Mouse (Mus musculus): ENCODE measurements around the gene Chrnd.

Gene Chrnd

GRCm38 (mm10) chr1:87190429-87190828 lies at the start of gene Chrnd:
Gene Chrnd, plus strand, starts transcription at chr1:87190607.
- DNase-seq (ENCODE audit: low spot score in 2 of 2) = no peak

- DNase-seq (ENCODE audit: low spot score in 2 of 2) = no peak
These were observed 48.9 kb upstream of the Chrnd start for GRCm38 (mm10) chr1:87141550-87141949.

DNA sequence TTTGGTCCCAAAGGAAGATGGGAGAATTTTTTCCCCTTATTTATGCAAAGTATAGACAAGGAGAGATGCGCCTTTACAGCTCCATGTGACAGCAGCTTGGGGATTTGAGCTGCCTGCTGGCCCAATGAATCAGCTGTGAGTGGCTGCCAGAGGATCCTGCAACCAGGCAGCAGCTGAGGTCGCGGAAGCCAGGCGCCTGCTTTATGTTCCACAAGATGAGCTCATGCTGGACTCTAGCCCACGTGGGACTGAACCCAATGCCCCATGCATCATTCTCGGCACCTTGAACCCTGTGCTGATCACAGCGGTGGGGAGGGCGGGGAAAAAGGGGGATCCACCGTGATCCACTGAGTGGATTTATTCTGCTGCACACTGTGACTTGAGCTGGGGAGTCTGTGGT lies 48.0 kb upstream of the Chrnd start:
- DNase-seq (ENCODE audit: low spot score in 2 of 2) = no peak

DNA sequence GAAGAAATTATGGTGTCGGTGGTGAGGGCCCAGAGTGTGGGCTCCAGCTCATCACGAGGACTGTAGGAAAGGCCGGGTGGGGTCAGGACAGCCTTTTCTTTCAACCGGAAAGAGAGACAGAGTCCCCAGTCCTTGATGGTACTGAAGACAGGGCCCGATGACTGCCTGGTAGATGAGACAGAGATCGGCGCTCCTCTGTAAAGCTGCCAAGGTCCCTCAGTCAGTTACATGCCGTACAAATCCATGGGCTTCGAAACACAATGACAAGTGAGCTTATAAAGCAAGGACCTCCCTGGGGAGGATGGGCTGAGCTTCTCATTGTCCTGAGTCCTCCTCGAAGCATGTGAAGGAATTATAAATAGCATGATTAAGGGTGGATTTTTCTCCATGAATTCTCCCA lies 47.3 kb upstream of the Chrnd start:
- no peak for DNase-seq (ENCODE audit: low spot score in 2 of 2)

DNA sequence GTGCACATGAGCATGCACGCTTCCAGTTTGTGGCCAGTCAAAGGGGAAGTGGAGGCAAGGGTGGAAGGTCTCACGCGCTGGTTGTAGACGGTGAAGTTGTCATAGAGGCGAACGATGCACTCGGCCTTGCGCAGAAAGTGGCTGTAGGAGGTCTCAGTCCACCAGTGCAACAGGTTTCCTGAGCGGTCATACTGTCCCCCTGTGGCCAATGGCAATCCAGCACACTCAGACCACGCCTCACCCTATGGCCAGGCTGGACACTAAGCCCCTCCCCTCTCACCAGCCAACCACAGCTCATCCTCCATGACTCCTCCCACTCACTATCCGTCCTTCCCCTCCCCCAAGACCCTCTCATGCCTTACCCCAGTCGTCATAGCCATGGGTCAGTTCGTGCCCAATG lies 41.0 kb upstream of the Chrnd start:
- no peak for DNase-seq (ENCODE audit: low spot score in 2 of 2)

DNA sequence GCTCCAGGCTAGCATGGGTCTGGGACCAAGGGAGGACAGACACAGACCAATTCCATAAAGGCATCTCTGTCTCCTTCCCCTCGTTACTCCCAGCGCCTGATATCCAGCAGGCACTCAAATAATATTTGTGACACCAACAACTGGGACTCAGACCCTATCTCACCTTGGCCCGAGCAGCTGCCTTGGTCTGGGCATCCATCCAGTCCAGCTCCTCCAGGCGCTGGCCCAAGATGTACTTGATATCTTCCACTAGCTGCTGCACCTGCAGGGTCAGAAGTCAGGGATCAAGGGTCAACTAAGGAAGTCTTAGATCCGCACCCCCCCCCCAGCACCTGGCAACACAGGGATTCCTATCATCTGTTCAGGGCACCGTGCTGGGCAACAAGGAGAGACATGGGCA lies 39.1 kb upstream of the Chrnd start:
- DNase-seq (ENCODE audit: low spot score in 2 of 2) = no peak

- DNase-seq (ENCODE audit: low spot score in 2 of 2) = no peak
These were observed 36.5 kb upstream of the Chrnd start for GRCm38 (mm10) chr1:87153776-87154500.

DNA sequence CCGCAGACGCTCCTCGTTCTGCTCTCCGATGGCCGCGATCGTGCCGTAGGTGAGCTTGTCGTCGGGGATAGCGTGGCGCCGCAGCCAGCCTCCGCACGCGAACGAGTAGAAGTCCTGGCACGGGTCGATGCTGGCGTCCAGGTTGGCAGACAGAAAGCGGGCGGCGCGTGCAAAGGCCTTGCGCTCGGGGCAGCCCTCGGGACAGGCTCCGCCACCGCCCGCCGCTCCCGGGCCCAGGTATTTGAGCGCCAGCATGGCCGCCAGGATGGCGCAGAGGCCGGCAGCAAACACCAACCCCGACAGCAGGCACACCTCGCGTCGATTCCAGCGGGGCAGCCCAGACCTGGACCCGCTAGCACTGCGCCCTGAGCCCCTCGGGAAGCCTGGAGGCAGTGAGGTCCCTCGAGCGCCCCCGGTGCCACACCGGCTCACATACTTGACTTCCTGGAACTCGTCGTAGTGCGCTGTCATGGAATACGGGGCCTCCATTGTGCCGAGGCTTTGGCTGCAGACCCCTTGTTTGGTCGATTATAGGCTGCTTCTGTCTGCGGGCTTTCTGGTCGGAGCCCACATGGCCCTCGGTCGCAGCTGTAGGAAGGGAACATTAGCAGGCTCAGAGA lies 35.8 kb upstream of the Chrnd start:
- DNase-seq (ENCODE audit: low spot score in 2 of 2) = no peak

DNA sequence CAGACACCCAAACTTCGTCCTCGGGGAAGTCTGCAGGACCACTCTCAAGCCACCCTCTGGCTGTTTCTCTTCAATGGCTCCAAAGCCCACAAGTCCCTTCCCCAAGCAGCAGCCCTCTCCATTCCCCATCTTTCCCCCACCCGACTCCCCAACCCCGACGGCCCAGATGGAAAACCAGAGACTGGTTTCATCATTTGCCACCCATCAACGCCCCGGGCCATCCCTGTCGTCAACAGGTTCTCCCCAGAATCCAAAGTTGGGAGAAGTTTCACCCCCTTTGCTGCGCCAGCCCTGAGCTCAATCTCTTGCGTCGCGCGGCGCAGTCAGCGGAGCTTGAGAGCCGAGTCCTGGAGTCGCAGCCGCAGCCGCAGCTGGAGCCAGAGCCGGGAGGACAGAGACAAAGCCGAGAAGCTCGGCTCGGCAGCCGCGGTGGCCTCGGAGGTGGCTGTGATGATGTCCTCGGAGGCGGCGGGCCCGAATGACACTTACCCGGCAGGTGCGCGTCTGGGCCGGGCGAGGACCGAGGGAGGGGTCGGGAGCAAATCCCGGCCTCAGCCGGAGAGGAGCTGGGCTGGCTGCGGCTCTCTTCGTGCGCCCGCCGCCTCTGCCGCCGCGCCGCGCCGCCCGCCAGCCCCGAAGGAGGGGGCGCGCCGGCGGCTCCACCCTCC lies 34.7 kb upstream of the Chrnd start:
- DNase-seq (ENCODE audit: low spot score in 2 of 2) = no peak

GRCm38 (mm10) chr1:87156199-87156587 lies 34.2 kb upstream of the Chrnd start, which contains the start of gene Ecel1:
Gene Ecel1, minus strand, starts transcription at chr1:87156521.
- no peak for DNase-seq (ENCODE audit: low spot score in 2 of 2)

DNA sequence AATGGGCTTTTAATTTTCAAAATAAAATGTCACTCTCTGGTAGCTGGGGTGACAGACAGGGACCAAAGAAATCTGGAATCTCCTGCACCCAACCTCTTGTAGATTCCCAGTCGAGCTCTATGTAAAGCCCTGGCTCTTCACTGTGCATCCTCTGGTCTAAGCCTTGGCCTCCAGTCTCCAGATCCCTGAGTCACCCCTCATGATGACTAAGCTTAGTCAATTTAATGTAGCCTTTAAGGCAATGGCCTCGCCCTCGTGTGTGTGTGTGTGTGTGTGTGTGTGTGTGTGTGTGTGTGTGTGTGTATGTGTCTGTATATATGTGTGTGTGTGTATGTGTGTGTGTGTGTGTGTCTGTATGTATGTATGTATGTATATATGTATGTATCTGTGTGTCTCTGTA lies 31.0 kb upstream of the Chrnd start:
- DNase-seq (ENCODE audit: low spot score in 2 of 2) = no peak

DNA sequence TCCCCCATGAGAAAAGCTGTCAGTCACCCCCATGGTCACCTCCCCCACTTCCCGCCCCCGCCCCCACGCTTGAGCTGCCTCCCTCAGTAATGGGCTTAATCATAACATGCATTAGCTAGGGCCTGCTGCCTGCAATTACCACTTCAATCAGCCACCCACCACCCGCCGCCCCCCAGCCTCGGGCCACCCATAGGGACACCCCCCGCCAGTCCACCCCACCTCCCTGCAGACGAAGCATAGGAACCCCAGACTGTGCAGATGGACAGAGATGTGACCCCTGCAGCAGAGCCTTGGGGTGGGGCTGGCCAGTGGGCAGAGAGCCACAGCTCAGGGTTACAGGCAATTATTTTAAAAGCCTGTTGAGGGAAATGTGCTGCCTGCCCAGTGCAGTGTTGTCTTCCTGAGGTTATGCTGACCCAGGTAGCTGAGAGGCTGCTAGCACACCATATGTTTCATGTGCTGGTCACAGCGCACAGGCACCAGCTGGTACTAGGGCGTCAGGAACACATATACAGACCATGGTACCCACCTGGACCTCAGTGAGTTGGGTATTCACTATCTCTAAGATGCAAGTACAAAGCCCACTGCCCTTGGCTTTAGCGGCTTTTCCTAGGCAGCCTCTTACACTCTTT lies 26.1 kb upstream of the Chrnd start:
- DNase-seq (ENCODE audit: low spot score in 2 of 2) = no peak

- DNase-seq (ENCODE audit: low spot score in 2 of 2) = no peak
These were observed 25.6 kb upstream of the Chrnd start for GRCm38 (mm10) chr1:87164796-87165184.

DNA sequence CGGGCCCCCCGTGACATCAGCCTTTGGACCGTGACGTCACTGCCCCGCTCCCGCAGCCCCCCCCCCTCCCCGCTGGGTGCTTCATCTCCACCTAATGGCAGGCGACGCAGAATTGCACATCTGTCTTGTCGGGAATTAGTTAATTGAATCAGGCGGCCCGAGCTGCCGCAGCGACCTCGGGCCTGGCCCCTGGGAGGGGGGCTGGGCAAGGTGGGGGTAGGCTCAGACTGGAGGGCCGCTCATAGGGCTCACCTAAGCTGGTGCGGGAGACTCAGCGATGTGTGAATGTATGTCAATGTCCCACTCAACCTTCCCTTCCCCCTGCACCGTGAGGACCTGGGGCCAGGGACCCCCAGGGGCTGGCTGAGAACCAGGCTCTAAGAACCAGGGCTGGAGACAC lies 19.9 kb upstream of the Chrnd start:
- DNase-seq (ENCODE audit: low spot score in 2 of 2) = no peak

- no peak for DNase-seq (ENCODE audit: low spot score in 2 of 2)
These were observed 19.1 kb upstream of the Chrnd start for GRCm38 (mm10) chr1:87171312-87171711.

- DNase-seq (ENCODE audit: low spot score in 2 of 2) = no peak
These were observed 18.1 kb upstream of the Chrnd start for GRCm38 (mm10) chr1:87172316-87172715.

DNA sequence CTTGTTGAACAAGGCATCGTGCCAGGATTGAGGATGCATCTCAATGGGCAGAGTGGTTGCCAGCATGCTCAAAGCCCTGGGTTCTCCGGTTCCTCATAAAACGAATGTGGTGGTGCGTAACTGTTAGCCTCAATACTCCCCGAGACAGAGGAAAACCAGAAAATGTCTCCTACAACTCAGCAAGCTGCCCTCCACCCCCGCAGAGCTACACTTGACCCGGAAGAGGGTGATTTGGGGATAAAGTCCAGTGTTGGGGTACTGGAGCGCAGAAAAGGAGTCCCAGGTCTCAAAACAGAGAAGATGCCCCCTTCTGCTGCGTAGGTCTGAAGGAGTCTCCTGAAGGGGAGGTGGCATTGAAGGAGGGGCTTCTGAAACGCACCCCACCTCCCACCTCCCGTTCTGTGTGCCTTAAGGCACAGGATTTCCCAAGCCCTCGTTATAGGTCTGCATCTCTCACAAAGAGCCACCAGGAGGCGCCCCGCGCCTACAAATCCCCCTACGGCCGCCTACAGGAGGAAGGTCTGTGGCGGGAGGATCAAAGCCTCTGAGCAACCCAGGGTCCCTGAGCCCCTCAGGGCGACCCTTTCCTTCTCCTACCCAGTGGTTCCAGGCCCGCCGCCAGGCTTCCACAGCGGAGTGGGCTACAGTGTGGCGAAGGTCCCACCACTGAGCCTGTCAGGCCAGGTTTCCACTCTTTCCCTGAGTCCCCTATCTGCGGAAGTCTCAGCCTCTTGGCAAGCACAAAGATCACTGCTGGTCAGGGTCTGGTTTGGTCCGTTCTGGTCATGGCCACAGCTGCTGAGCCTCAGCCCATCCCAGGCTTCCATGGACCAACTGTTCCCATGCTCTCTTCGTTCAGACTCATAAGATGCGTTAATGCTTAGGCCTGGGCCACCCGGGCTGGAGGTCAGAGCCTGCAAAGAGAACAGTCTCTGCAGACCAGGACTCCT lies 16.1 kb upstream of the Chrnd start:
- no peak for DNase-seq (ENCODE audit: low spot score in 2 of 2)

- DNase-seq (ENCODE audit: low spot score in 2 of 2) = peak in 1 of 2 experiments; percentile 28
These were observed 14.5 kb upstream of the Chrnd start for GRCm38 (mm10) chr1:87175852-87176292.

GRCm38 (mm10) chr1:87180896-87181295 lies 9.5 kb upstream of the Chrnd start:
- no peak for DNase-seq (ENCODE audit: low spot score in 2 of 2)

GRCm38 (mm10) chr1:87183013-87183412 lies 7.4 kb upstream of the Chrnd start, which contains the start of gene Prss56:
Gene Prss56, plus strand, starts transcription at chr1:87183313.
- DNase-seq (ENCODE audit: low spot score in 2 of 2) = no peak
